Comparison of ENCODE assay signal across 8 mouse cellular contexts in the genomic region with DNA sequence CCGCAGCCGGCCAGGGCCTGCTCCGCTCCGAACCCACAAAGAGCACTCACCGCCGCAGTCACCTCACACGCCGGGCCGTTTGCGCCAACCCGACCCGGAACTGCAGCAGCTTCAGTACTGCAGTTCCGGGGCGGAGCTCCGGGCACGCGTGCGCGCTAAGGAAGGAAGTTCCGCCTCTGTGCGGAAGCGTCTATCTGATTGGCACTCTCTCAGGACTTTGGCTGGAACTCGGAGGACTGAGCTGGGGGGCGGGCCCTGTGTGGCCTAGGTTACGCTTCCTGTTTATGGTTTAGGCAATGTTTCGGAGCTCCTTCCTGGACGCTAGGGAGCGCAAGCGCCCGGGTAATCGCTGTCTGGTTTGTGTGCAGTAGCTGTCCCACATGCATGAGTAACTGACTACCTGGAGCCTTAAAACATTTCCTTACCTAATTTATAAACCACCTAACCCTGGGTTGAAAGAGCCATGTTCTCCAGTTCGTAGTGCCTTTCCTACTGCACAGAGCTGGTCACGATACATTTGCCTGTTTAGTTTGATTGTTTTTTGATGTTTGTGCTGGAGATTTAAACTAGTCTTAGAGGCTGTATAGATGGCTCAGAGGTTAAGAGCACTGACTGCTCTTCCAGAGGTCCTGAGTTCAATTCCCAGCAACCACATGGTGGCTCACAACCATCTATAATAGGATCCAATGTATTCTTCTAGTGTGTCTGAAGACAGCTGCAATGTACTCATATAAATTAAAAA. TPM values are rescaled to one million over a fixed set of nuclear protein-coding genes. Genes with fewer than 3 reads are reported as not detected.
DNase-seq lines count a peak whose midpoint lies in the region; ATAC-seq and TF ChIP-seq lines count a peak whose summit lies in the region.

Ddx24 (minus strand) TSS at position 102 of the 742 bp plus-strand sequence.

- H3K27me3 ChIP-seq in kidney, embryonic 14.5 days (ENCODE audit: control insufficient read depth, insufficient read depth, low read length): no peaks in the 10 kb centered on the region
- no peaks in the 10 kb centered on the region for H3K27me3 ChIP-seq in limb, embryonic 15.5 days

- peak within 1 kb of the TSS; percentile 22; the same call in 1 of the 2 replicates for H3K27ac ChIP-seq in bone marrow macrophage, adult 2 months (ENCODE audit: insufficient read depth, low read depth, low read length)
- 0 out of 2 replicates have a peak within 1 kb of the TSS, but pooled peaks have one; percentile 33 for H3K27ac ChIP-seq in embryonic fibroblast, embryonic 13.5 days (ENCODE audit: insufficient read depth, low read length)
- no peak within 1 kb of the TSS for H3K27ac ChIP-seq in kidney, embryonic 14.5 days (ENCODE audit: low read depth, low read length)
- H3K27ac ChIP-seq in limb, embryonic 15.5 days: peak within 1 kb of the TSS; percentile 47; the same call in 1 of the 2 replicates

- H3K36me3 ChIP-seq in kidney, embryonic 14.5 days (ENCODE audit: control insufficient read depth, insufficient read depth, low read length): peaks cover 19% of the 10 kb centered on the region
- H3K36me3 ChIP-seq in limb, embryonic 15.5 days: peaks cover 8% of the 10 kb centered on the region; the same call in 1 of the 2 replicates

- H3K9ac ChIP-seq in kidney, embryonic 14.5 days (ENCODE audit: low read depth, low read length): peak within 1 kb of the TSS; percentile 83
- peak within 1 kb of the TSS; percentile 78 for H3K9ac ChIP-seq in limb, embryonic 15.5 days

- peak within 1 kb of the TSS; percentile 91 for H3K4me2 ChIP-seq in kidney, embryonic 14.5 days (replicated peaks; ENCODE audit: low read depth, low read length)
- H3K4me2 ChIP-seq in limb, embryonic 15.5 days: peak within 1 kb of the TSS; percentile 63

- H3K4me3 ChIP-seq in bone marrow macrophage, adult 2 months (ENCODE audit: insufficient read depth, low read length): peak within 1 kb of the TSS; percentile 93
- peak within 1 kb of the TSS; percentile 97 for H3K4me3 ChIP-seq in embryonic fibroblast, embryonic 13.5 days (ENCODE audit: insufficient read depth, low read length)
- H3K4me3 ChIP-seq in kidney, embryonic 14.5 days (ENCODE audit: low read length): peak within 1 kb of the TSS; percentile 97
- H3K4me3 ChIP-seq in limb, embryonic 15.5 days: peak within 1 kb of the TSS; percentile 93

- 0 out of 2 replicates have a peak, but pooled peaks have one; percentile 14 for TF ChIP-seq POLR2A in bone marrow macrophage, adult 2 months (IDR thresholded peaks at IDR 0.05; ENCODE audit: borderline replicate concordance, low read depth, low read length)
- peak; percentile 77 for TF ChIP-seq POLR2A in embryonic fibroblast, embryonic 13.5 days (IDR thresholded peaks at IDR 0.05; ENCODE audit: low read depth, low read length)

- peak; percentile 76 for TF ChIP-seq CTCF in bone marrow macrophage, adult 2 months (IDR thresholded peaks at IDR 0.05; ENCODE audit: low read depth, low read length)
- peak; percentile 74 for TF ChIP-seq CTCF in embryonic fibroblast, embryonic 13.5 days (IDR thresholded peaks at IDR 0.05; ENCODE audit: borderline replicate concordance, insufficient read depth, low read length)

- H3K9me3 ChIP-seq in kidney, embryonic 14.5 days (ENCODE audit: control insufficient read depth, low read length): no peaks in the 10 kb centered on the region
- no peaks in the 10 kb centered on the region for H3K9me3 ChIP-seq in limb, embryonic 15.5 days

- peak; percentile 100 for ATAC-seq in kidney, embryonic 14.5 days (ENCODE audit: low FRiP score, low TSS enrichment)
- ATAC-seq in limb, embryonic 15.5 days (ENCODE audit: insufficient number of reproducible peaks, low FRiP score, low TSS enrichment, low read depth): peak; percentile 99

- 1% methylated on average over 33 of the region's 33 CpGs for WGBS in kidney, embryonic 14.5 days
- 2% methylated on average over 32 of the region's 33 CpGs for WGBS in limb, embryonic 15.5 days

- peak; percentile 98 for DNase-seq in A20 (ENCODE audit: low read depth, low spot score)
- peak; percentile 98 to 99 for DNase-seq in heart, adult 9 months (ENCODE audit: low spot score in 2 of 2)
- peak; percentile 97 for DNase-seq in monocyte, adult 2 months (ENCODE audit: low read depth in 1 of 2, low spot score in 2 of 2)
- DNase-seq in spleen, postnatal 36 days (ENCODE audit: low spot score in 2 of 2): peak; percentile 99

- peaks cover 19% of the 10 kb centered on the region for H3K4me1 ChIP-seq in bone marrow macrophage, adult 2 months (ENCODE audit: control insufficient read depth, insufficient read depth, low read length)
- peaks cover 15% of the 10 kb centered on the region for H3K4me1 ChIP-seq in embryonic fibroblast, embryonic 13.5 days (ENCODE audit: control insufficient read depth, insufficient read depth, low read length)
- 0 out of 2 replicates have a peak, but pooled peaks cover 9% of the 10 kb centered on the region for H3K4me1 ChIP-seq in kidney, embryonic 14.5 days (ENCODE audit: control insufficient read depth, insufficient read depth, low read length)
- H3K4me1 ChIP-seq in limb, embryonic 15.5 days: peaks cover 27% of the 10 kb centered on the region

RNA-seq across cellular contexts. Expression of gene Ddx24, which starts in this region (rescaled TPM):
- polyA plus RNA-seq in bone marrow macrophage, adult 2 months (2012; ENCODE audit: insufficient read depth, insufficient read length, missing spikeins): 58.7 and 62.6 TPM in 2 replicates
- polyA plus RNA-seq in embryonic fibroblast, embryonic 13.5 days (2011; ENCODE audit: insufficient read length, low read depth, missing spikeins): 63.6 and 67.9 TPM in 2 replicates
- polyA plus RNA-seq in kidney, embryonic 14.5 days (2014; fragmentation: Nextera tagmentation; extraction: Ambion mirVana): 73.9 and 93.9 TPM in 2 replicates
- 91.4 and 94.7 TPM in 2 replicates for polyA plus RNA-seq in limb, embryonic 15.5 days (2015; fragmentation: Nextera tagmentation; extraction: Ambion mirVana)
